Mouse (Mus musculus): ENCODE results near the gene Ivns1abp. TPM values are rescaled to one million over a fixed set of nuclear protein-coding genes. Genes with fewer than 3 reads are reported as not detected.
"Not testable (repeated sequence)": the region's sequence is repeated elsewhere in the genome, so short reads cannot be mapped to it uniquely, and the experiment has no call there.

The Ivns1abp gene
- polyA plus RNA-seq, 1 experiment from 2014 or later, result 86.4 TPM

GRCm38 (mm10) chr1:151342311-151342710, 2.0 kb upstream of the Ivns1abp start:
- DNase-seq (no peak), ATAC-seq (ENCODE audit: low read depth) (no peak)
- Histone ChIP-seq H3K4me3 (replicated peaks) (no peak overlapping the region), H3K4me1 (replicated peaks) (peaks cover 70% of the 10 kb centered on the region), H3K9me3 (replicated peaks) (no peaks in the 10 kb centered on the region), H3K9ac (no peak overlapping the region), H3K27ac (no peak overlapping the region), H3K27me3 (no peaks in the 10 kb centered on the region), H3K4me2 (no peak overlapping the region), H3K36me3 (no peaks in the 10 kb centered on the region)
- WGBS (ENCODE audit: insufficient replicate concordance), result 46% methylated on average over 3 of the region's 3 CpGs

GRCm38 (mm10) chr1:151342968-151343367, 1.3 kb upstream of the Ivns1abp start:
- no peaks in the 10 kb centered on the region for H3K36me3 ChIP-seq
- H3K4me2 ChIP-seq, result peak overlapping the region; percentile 99
- no peaks in the 10 kb centered on the region for H3K27me3 ChIP-seq
- H3K4me3 ChIP-seq (replicated peaks), result peak overlapping the region; percentile 83
- H3K27ac ChIP-seq, result peak overlapping the region; percentile 78
- no peak for DNase-seq
- ATAC-seq (ENCODE audit: low read depth), result no peak
- H3K9me3 ChIP-seq (replicated peaks), result no peaks in the 10 kb centered on the region
- WGBS (ENCODE audit: insufficient replicate concordance), result 19% methylated on average over 6 of the region's 6 CpGs
- peaks cover 69% of the 10 kb centered on the region for H3K4me1 ChIP-seq (replicated peaks)
- peak overlapping the region; percentile 74 for H3K9ac ChIP-seq

- 0% methylated on average over 17 of the region's 17 CpGs for WGBS (ENCODE audit: insufficient replicate concordance)
- peak overlapping the region; percentile 99 for H3K4me2 ChIP-seq
- peaks cover 68% of the 10 kb centered on the region for H3K4me1 ChIP-seq (replicated peaks)
- peak overlapping the region; percentile 78 for H3K27ac ChIP-seq
- peak overlapping the region; percentile 83 for H3K4me3 ChIP-seq (replicated peaks)
- H3K9ac ChIP-seq, result peak overlapping the region; percentile 74
- no peaks in the 10 kb centered on the region for H3K36me3 ChIP-seq
- H3K9me3 ChIP-seq (replicated peaks), result no peaks in the 10 kb centered on the region
- no peaks in the 10 kb centered on the region for H3K27me3 ChIP-seq
- no peak for ATAC-seq (ENCODE audit: low read depth)
- no peak for DNase-seq
These were observed 550 bp upstream of the Ivns1abp start for GRCm38 (mm10) chr1:151343571-151344282.

- DNase-seq (peak; percentile 94), ATAC-seq (ENCODE audit: low read depth) (peak; percentile 82)
- H3K4me3 ChIP-seq (replicated peaks), result peak overlapping the region; percentile 83
- WGBS (ENCODE audit: insufficient replicate concordance), result under 1% methylated on average over 55 of the region's 55 CpGs
- H3K36me3 ChIP-seq, result peaks cover 10% of the 10 kb centered on the region
- H3K4me1 ChIP-seq (replicated peaks), result peaks cover 54% of the 10 kb centered on the region
- H3K27me3 ChIP-seq, result no peaks in the 10 kb centered on the region
- peak overlapping the region; percentile 99 for H3K4me2 ChIP-seq
- H3K9me3 ChIP-seq (replicated peaks), result no peaks in the 10 kb centered on the region
- peak overlapping the region; percentile 85 for H3K27ac ChIP-seq
- peak overlapping the region; percentile 87 for H3K9ac ChIP-seq
These were observed 1.0 kb downstream of the Ivns1abp start for GRCm38 (mm10) chr1:151345109-151345862.

GRCm38 (mm10) chr1:151345863-151346195, 1.6 kb downstream of the Ivns1abp start:
- Histone ChIP-seq H3K9me3 (replicated peaks) (no peaks in the 10 kb centered on the region), H3K9ac (peak overlapping the region; percentile 87), H3K36me3 (peaks cover 14% of the 10 kb centered on the region), H3K27me3 (no peaks in the 10 kb centered on the region), H3K4me1 (replicated peaks) (peaks cover 54% of the 10 kb centered on the region), H3K4me2 (peak overlapping the region; percentile 99), H3K4me3 (replicated peaks) (peak overlapping the region; percentile 83), H3K27ac (peak overlapping the region; percentile 85)
- no peak for ATAC-seq (ENCODE audit: low read depth)
- no peak for DNase-seq

- Histone ChIP-seq H3K9ac (peak overlapping the region; percentile 87), H3K9me3 (replicated peaks) (no peaks in the 10 kb centered on the region), H3K4me3 (replicated peaks) (peak overlapping the region; percentile 83), H3K36me3 (peaks cover 23% of the 10 kb centered on the region), H3K27me3 (no peaks in the 10 kb centered on the region), H3K27ac (peak overlapping the region; percentile 85), H3K4me2 (peak overlapping the region; percentile 99), H3K4me1 (replicated peaks) (peaks cover 48% of the 10 kb centered on the region)
- ATAC-seq (ENCODE audit: low read depth) (peak; percentile 45), DNase-seq (peak; percentile 55)
- WGBS (ENCODE audit: insufficient replicate concordance), result 11% methylated on average over 6 of the region's 6 CpGs
These were observed 2.4 kb downstream of the Ivns1abp start for GRCm38 (mm10) chr1:151346681-151347127.

GRCm38 (mm10) chr1:151348293-151348692, 4.0 kb downstream of the Ivns1abp start:
- not testable (repeated sequence) for ATAC-seq (ENCODE audit: low read depth); H3K27me3 ChIP-seq; DNase-seq; H3K4me2 ChIP-seq; H3K27ac ChIP-seq; H3K9me3 ChIP-seq (replicated peaks); H3K9ac ChIP-seq; H3K4me3 ChIP-seq (replicated peaks)
- H3K36me3 ChIP-seq, result peaks cover 39% of the 10 kb centered on the region
- peaks cover 33% of the 10 kb centered on the region for H3K4me1 ChIP-seq (replicated peaks)
- WGBS (ENCODE audit: insufficient replicate concordance), result 70% methylated on average over 4 of the region's 4 CpGs

- no peaks in the 10 kb centered on the region for H3K27me3 ChIP-seq
- no peak overlapping the region for H3K4me2 ChIP-seq
- DNase-seq (no peak), ATAC-seq (ENCODE audit: low read depth) (0 out of 2 replicates have a peak, but pooled peaks have one; percentile 54)
- peaks cover 10% of the 10 kb centered on the region for H3K4me1 ChIP-seq (replicated peaks)
- H3K36me3 ChIP-seq, result peaks cover 81% of the 10 kb centered on the region
- H3K27ac ChIP-seq, result no peak overlapping the region
- H3K9me3 ChIP-seq (replicated peaks), result no peaks in the 10 kb centered on the region
- 79% methylated on average over 2 of the region's 2 CpGs for WGBS (ENCODE audit: insufficient replicate concordance)
- H3K9ac ChIP-seq, result no peak overlapping the region
- no peak overlapping the region for H3K4me3 ChIP-seq (replicated peaks)
These were observed 8.6 kb downstream of the Ivns1abp start for GRCm38 (mm10) chr1:151352911-151353310.

GRCm38 (mm10) chr1:151355994-151356393, 11.7 kb downstream of the Ivns1abp start:
- Histone ChIP-seq H3K9ac (no peak overlapping the region), H3K9me3 (replicated peaks) (no peaks in the 10 kb centered on the region), H3K4me3 (replicated peaks) (no peak overlapping the region), H3K4me1 (replicated peaks) (0 out of 2 replicates have a peak, but pooled peaks cover 2% of the 10 kb centered on the region), H3K27ac (no peak overlapping the region), H3K4me2 (no peak overlapping the region), H3K27me3 (no peaks in the 10 kb centered on the region), H3K36me3 (peaks cover 96% of the 10 kb centered on the region)
- peak; percentile 27; the same call in 1 of the 2 replicates for ATAC-seq (ENCODE audit: low read depth)
- no peak for DNase-seq
- 82% methylated on average over 5 of the region's 5 CpGs for WGBS (ENCODE audit: insufficient replicate concordance)

GRCm38 (mm10) chr1:151359374-151359773, 15.1 kb downstream of the Ivns1abp start:
- Histone ChIP-seq H3K36me3 (peaks cover 94% of the 10 kb centered on the region), H3K27me3 (no peaks in the 10 kb centered on the region), H3K27ac (no peak overlapping the region), H3K4me3 (replicated peaks) (no peak overlapping the region), H3K9me3 (replicated peaks) (no peaks in the 10 kb centered on the region), H3K4me2 (no peak overlapping the region), H3K9ac (no peak overlapping the region), H3K4me1 (replicated peaks) (0 out of 2 replicates have a peak, but pooled peaks cover 2% of the 10 kb centered on the region)
- ATAC-seq (ENCODE audit: low read depth), result no peak
- 82% methylated on average over 3 of the region's 3 CpGs for WGBS (ENCODE audit: insufficient replicate concordance)
- DNase-seq, result no peak

- Histone ChIP-seq H3K27ac (no peak overlapping the region; the same call in 1 of the 2 replicates), H3K36me3 (peaks cover 79% of the 10 kb centered on the region), H3K4me3 (replicated peaks) (no peak overlapping the region), H3K9ac (no peak overlapping the region), H3K27me3 (no peaks in the 10 kb centered on the region), H3K4me2 (no peak overlapping the region), H3K9me3 (replicated peaks) (no peaks in the 10 kb centered on the region), H3K4me1 (replicated peaks) (no peaks in the 10 kb centered on the region)
- ATAC-seq (ENCODE audit: low read depth) (no peak), DNase-seq (no peak)
- 82% methylated on average over 8 of the region's 8 CpGs for WGBS (ENCODE audit: insufficient replicate concordance)
These were observed 22.8 kb downstream of the Ivns1abp start for GRCm38 (mm10) chr1:151366944-151367605.
